Mouse (Mus musculus) forebrain, embryonic 13.5 days (tissue): Measurements from ENCODE around the gene Lamtor2. TPM values are rescaled to one million over a fixed set of nuclear protein-coding genes. Genes with fewer than 3 reads are reported as not detected.
A peak's percentile ranks its signal among the peaks of the same experiment; 100 is the strongest.

ENCODE experiments used
- ATAC-seq: fragments of 200-750 bp; cut with Nextera tagmentation; 2 replicates; pipeline ENCODE4 v1.8.0; 2017
- H3K27ac ChIP-seq: fragments of 300-500 bp; sonication (generic); 2 replicates; pipeline ENCODE4 v1.5.1; 2015; ENCODE audit warnings: inconsistent platforms, mild to moderate bottlenecking, moderate library complexity
- H3K27me3 ChIP-seq: fragments of 300-500 bp; sonication (generic); 2 replicates; pipeline ENCODE4 v1.6.1; 2015; ENCODE audit warnings: mild to moderate bottlenecking, inconsistent platforms
- H3K36me3 ChIP-seq: fragments of 300-500 bp; sonication (generic); 2 replicates; pipeline ENCODE4 v1.6.1; 2015; ENCODE audit warnings: mild to moderate bottlenecking, inconsistent platforms; ENCODE audit not compliant: poor library complexity, severe bottlenecking
- H3K4me1 ChIP-seq: fragments of 300-500 bp; sonication (generic); 2 replicates; pipeline ENCODE4 v1.6.1; 2015; ENCODE audit warnings: inconsistent platforms
- H3K4me2 ChIP-seq: fragments of 300-500 bp; sonication (generic); 2 replicates; pipeline ENCODE4 v1.6.1; 2015; ENCODE audit warnings: inconsistent platforms, mild to moderate bottlenecking, moderate library complexity
- H3K4me3 ChIP-seq: fragments of 300-500 bp; sonication (generic); 2 replicates; pipeline ENCODE4 v1.5.1; 2015; ENCODE audit warnings: mild to moderate bottlenecking, inconsistent platforms
- H3K9ac ChIP-seq: fragments of 300-500 bp; sonication (generic); 2 replicates; pipeline ENCODE4 v1.6.1; 2015; ENCODE audit warnings: mild to moderate bottlenecking, inconsistent platforms
- H3K9me3 ChIP-seq: fragments of 300-500 bp; sonication (generic); replicated peaks from 2 replicates; pipeline ENCODE4 v1.6.1; 2016; ENCODE audit warnings: inconsistent platforms
- WGBS: fragments of 180-500 bp; shearing (Covaris S2); methylation state at CpG from one replicate; pipeline ENCODE4 v1.1.7; 2015; 5-methylcytosine and 5-hydroxymethylcytosine counted together
- polyA plus RNA-seq: library from polyadenylated mRNA; unstranded; fragments of >200 nt; fragmentation: Nextera tagmentation; extraction: Ambion mirVana; gene quantifications from 2 replicates; pipeline ENCODE4 v1.2.1, GENCODE M21; 2015

The Lamtor2 gene
- polyA plus RNA-seq, 1 experiment from 2014 or later: 170 TPM

DNA sequence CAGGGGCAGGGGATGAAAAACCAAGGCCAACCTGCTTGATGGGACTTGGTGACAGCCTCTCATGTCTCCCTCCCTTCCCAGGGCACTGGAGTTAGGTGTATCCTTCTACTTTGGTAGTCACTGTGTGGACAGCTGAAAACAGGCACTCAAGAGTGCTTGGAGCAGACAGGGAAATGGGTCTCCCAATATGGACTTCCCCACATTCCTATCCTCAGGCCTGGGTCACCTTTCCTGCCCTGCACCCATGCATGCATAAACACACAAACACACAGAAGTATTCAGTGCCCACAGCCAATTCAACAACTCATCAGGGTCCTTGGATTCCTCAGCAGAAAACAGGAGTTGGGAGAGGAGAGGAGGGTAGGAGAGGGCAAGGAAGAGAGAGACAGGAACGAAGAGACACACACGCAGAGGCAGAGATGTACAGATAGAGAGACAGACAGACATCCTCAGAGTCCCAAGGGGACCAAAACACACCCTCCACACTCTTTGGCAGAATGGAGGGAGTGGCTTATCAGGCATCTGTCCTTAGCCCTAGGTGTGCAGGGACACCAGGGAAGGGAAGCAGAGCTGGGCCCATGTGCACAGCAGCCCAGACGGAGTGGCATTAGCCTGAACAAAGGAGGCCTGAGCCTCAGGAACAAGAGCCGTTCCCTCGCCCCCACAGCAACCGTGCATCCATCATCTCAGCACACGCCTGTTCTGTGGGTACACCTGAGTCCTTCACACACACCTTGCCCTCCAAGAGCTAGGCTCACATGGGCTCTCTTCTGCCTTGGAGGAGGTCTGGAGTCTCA, 23.5 kb downstream of the Lamtor2 start:
- Histone ChIP-seq H3K36me3 (peaks cover 13% of the 10 kb centered on the region), H3K4me2 (peak overlapping the region; percentile 99), H3K9me3 (no peaks in the 10 kb centered on the region), H3K27ac (peak overlapping the region; percentile 99), H3K4me3 (peak overlapping the region; percentile 97), H3K9ac (peak overlapping the region; percentile 100), H3K27me3 (no peaks in the 10 kb centered on the region), H3K4me1 (peaks cover 59% of the 10 kb centered on the region)
- no peak for ATAC-seq
- WGBS: 32% methylated on average over 6 of the region's 7 CpGs

DNA sequence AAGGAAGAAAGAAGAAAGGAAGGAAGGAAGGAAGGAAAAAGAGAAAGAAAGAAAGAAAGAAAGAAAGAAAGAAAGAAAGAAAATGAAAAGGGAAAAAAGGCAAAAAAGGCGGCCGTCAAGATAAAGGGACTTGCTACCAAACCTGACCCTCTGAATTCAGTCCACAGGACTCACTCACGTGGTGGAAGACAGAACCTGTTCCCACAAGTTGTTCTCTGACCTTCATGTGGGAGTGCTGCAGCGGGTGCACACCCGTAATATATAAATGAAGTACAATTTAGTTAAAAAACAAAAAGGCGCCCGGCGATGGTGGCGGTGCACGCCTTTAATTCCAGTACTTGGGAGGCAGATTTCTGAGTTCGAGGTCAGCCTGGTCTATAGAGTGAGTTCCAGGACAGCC, 24.2 kb downstream of the Lamtor2 start:
- Histone ChIP-seq H3K27ac (peak overlapping the region; percentile 99; the same call in 1 of the 2 replicates), H3K9ac (peak overlapping the region; percentile 100; the same call in 1 of the 2 replicates), H3K4me3 (no peak overlapping the region), H3K36me3 (peaks cover 18% of the 10 kb centered on the region), H3K4me1 (peaks cover 60% of the 10 kb centered on the region), H3K27me3 (no peaks in the 10 kb centered on the region), H3K4me2 (peak overlapping the region; percentile 99), H3K9me3 (no peaks in the 10 kb centered on the region)
- 81% methylated on average over 11 of the region's 11 CpGs for WGBS
- no peak for ATAC-seq

DNA sequence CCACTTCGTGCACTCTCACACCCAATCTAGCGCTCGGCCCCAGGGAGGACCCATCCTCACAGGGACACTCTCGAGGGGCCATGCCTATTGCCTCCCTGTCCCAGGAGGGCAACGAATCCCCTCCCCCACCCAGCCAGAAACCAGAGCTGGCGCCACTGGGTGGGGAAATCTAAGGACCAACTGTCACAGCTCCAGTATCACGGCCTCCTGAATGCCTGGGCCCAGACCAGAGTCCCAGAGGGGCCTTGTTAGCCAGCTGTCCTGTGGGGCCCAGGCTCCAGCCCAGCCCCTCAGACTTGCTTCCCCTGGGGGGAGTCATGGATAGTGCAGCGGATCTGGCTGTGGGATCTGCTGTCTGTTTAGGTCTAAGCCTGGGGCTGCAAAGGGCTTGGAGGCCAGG, 25.3 kb downstream of the Lamtor2 start:
- peak overlapping the region; percentile 62 for H3K9ac ChIP-seq
- ATAC-seq: no peak
- peaks cover 61% of the 10 kb centered on the region for H3K4me1 ChIP-seq
- H3K4me2 ChIP-seq: peak overlapping the region; percentile 99
- H3K27me3 ChIP-seq: no peaks in the 10 kb centered on the region
- 28% methylated on average over 8 of the region's 8 CpGs for WGBS
- H3K36me3 ChIP-seq: peaks cover 29% of the 10 kb centered on the region
- peak overlapping the region; percentile 78 for H3K27ac ChIP-seq
- H3K4me3 ChIP-seq: peak overlapping the region; percentile 20
- H3K9me3 ChIP-seq: no peaks in the 10 kb centered on the region

DNA sequence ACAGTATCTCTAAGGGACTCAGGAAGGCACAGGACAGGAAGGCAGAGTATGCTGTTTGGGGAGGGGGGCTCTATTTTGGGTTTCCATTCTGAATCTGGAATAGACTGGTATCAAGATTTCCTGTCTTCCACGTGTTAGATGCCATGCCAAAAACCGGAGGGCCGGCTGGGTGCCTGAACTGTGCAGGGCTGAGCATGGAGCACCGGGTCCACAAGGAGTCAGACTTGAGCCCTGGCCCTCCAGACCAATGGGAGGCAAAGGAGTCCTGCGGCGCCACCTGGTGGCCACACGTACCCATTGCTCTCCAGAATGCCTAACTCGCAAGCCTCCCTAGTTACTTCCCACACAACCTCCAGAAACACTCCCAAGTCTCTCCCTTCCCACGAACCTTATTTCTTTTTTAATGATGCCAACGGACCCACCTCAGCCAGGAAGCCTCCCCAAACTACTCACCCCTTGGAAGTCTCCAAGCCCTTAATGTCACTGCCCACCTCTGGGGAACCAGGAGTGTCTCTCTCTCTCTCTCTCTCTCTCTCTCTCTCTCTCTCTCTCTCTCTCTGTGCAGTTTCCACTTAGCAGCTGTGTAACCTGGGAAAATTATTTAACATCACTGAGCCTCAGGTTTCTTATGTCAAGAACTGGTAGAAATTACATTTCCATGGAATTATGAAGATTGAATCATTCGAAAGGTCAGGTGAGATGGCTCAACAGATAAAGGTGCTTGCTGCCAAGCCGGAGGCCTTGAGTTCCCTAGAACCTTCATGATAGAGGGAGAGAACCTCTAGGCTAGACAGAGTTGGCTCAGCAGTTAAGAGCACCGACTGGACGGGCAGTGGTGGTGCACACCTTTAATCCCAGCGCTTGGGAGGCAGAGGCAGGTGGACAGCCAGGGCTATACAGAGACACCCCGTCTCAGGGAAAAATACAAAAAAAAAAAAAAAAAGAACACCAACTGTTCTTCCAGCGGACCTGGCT, 26.4 kb downstream of the Lamtor2 start:
- Histone ChIP-seq H3K9me3 (no peaks in the 10 kb centered on the region), H3K9ac (peak overlapping the region; percentile 55), H3K4me3 (peak overlapping the region; percentile 7; the same call in 1 of the 2 replicates), H3K27ac (peak overlapping the region; percentile 59), H3K27me3 (no peaks in the 10 kb centered on the region), H3K4me1 (peaks cover 61% of the 10 kb centered on the region), H3K4me2 (peak overlapping the region; percentile 44), H3K36me3 (peaks cover 29% of the 10 kb centered on the region)
- WGBS: 34% methylated on average over 17 of the region's 17 CpGs
- peak; percentile 67 for ATAC-seq

DNA sequence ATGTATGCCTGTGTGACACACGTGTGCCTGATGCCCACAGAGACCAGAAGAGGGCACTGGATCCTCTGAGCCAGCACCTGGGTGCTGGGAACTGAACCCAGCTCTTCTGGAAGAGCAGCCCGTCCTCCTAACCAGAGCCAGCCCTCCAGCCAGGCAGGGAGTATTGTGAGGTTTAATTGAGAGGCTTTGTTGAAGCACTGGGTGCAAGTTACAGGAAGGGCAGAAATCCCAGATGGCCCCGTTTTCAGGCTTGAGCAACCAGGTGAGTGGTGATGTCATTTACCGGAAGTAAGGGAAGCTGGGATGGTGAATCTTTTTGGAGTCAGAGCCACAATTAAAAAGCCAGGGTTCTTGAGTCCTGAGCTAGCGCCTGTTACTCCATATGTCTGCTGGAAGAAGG, 27.9 kb downstream of the Lamtor2 start:
- H3K27ac ChIP-seq: no peak overlapping the region
- WGBS: 85% methylated on average over 5 of the region's 5 CpGs
- H3K4me1 ChIP-seq: peaks cover 54% of the 10 kb centered on the region
- H3K4me2 ChIP-seq: no peak overlapping the region
- H3K9ac ChIP-seq: no peak overlapping the region
- no peaks in the 10 kb centered on the region for H3K27me3 ChIP-seq
- H3K9me3 ChIP-seq: no peaks in the 10 kb centered on the region
- ATAC-seq: no peak
- peaks cover 29% of the 10 kb centered on the region for H3K36me3 ChIP-seq
- H3K4me3 ChIP-seq: no peak overlapping the region

DNA sequence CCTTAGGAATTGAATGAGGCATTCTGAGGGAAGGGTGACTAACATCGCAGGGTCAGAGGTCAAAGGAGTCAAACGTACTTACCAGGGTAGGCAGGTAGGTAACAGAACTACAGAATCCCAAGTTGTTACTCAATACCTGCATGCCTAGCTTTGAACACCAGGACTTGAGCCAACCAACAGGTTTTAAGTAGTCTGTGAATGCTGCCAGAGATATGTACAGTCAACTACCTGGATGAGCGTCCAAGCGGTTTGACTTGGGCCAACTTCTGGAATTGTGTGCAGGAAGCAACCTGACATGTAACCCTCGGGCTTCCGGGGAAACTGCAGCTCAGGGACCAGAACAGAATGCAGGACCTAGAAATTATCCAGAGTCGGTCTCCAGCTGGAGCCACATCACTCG, 29.8 kb downstream of the Lamtor2 start:
- H3K36me3 ChIP-seq: peaks cover 29% of the 10 kb centered on the region
- 90% methylated on average over 8 of the region's 8 CpGs for WGBS
- no peak overlapping the region for H3K27ac ChIP-seq
- no peak for ATAC-seq
- peaks cover 34% of the 10 kb centered on the region for H3K4me1 ChIP-seq
- H3K9me3 ChIP-seq: no peaks in the 10 kb centered on the region
- H3K4me3 ChIP-seq: no peak overlapping the region
- H3K4me2 ChIP-seq: no peak overlapping the region
- no peak overlapping the region for H3K9ac ChIP-seq
- no peaks in the 10 kb centered on the region for H3K27me3 ChIP-seq

DNA sequence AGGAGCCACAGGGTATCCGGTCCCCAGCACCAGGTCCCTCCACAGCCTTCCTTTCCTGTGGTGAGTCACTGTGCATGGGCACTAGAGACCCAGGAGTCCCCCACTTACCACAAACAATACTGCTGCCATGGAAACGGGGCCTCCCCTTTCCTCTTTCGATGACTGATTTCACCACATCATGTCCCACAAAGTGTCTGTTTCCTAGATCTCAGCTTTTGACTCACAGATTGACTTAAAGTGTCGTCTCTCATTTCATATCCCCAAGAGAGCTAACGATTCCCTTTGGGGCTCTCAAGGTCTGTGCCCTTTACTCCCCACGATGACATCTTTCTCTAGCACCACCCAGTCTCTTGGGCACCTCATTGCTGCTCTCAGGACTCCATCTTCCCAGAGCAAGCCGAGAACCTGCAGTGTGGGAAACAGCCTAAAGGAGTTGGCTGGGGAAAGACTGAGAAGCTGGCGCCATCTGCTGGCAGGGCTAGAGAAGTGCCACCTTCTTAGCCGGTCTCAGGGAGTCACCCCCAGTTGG, 31.0 kb downstream of the Lamtor2 start:
- ATAC-seq: peak; percentile 39; the same call in 1 of the 2 replicates
- H3K36me3 ChIP-seq: peaks cover 29% of the 10 kb centered on the region
- no peak overlapping the region for H3K9ac ChIP-seq
- no peaks in the 10 kb centered on the region for H3K27me3 ChIP-seq
- peaks cover 22% of the 10 kb centered on the region for H3K4me1 ChIP-seq
- H3K27ac ChIP-seq: no peak overlapping the region
- H3K4me3 ChIP-seq: no peak overlapping the region
- no peaks in the 10 kb centered on the region for H3K9me3 ChIP-seq
- no peak overlapping the region for H3K4me2 ChIP-seq
- WGBS: 37% methylated on average over 9 of the region's 9 CpGs

DNA sequence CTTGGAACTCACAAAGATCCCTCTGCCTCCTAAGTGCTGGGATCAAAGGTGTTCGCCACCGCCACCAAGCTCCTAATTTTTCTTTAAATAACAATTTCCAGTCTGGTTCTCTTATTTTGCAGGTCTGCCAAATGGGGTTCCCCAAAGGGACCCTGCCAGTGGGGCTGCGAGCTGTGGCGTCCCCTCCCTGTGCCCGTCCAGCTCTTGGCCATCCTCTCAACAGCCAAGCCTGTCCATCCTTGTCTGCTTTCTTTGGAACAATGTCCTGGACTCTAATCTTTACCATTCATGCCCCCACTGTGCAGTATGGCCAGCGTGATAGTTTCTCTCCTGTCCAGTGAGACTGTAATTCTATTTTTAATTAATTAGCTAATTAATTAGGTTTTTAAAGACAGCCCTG, 31.7 kb downstream of the Lamtor2 start:
- H3K4me3 ChIP-seq: no peak overlapping the region
- no peaks in the 10 kb centered on the region for H3K27me3 ChIP-seq
- H3K27ac ChIP-seq: no peak overlapping the region
- no peak overlapping the region for H3K9ac ChIP-seq
- no peak overlapping the region for H3K4me2 ChIP-seq
- H3K36me3 ChIP-seq: peaks cover 29% of the 10 kb centered on the region
- peaks cover 15% of the 10 kb centered on the region for H3K4me1 ChIP-seq
- no peaks in the 10 kb centered on the region for H3K9me3 ChIP-seq
- no peak for ATAC-seq
- 89% methylated on average over 6 of the region's 6 CpGs for WGBS

DNA sequence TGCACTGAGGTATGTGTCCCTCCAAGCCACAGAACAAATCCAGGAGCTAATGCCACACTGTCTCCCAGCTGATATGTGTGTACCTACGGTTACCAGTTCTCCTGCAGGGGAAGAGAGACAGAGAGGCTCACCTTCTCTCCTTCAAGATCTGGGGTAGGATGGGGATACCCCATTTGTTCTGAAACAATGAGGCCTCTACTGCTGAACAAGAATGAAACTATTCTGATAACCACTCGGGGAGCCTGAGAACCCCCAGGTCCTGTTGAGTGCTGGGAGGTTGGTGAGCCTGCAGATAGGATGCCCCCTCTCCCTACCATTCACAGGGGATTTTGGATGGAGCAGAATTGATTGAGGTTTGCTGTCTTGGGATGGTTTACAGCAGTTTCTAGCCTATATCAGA, 32.8 kb downstream of the Lamtor2 start:
- Histone ChIP-seq H3K4me2 (no peak overlapping the region), H3K27ac (no peak overlapping the region), H3K4me1 (0 out of 2 replicates have a peak, but pooled peaks cover 9% of the 10 kb centered on the region), H3K9ac (no peak overlapping the region), H3K36me3 (peaks cover 26% of the 10 kb centered on the region), H3K9me3 (no peaks in the 10 kb centered on the region), H3K27me3 (no peaks in the 10 kb centered on the region), H3K4me3 (no peak overlapping the region)
- no peak for ATAC-seq
- 84% methylated on average over 2 of the region's 2 CpGs for WGBS

DNA sequence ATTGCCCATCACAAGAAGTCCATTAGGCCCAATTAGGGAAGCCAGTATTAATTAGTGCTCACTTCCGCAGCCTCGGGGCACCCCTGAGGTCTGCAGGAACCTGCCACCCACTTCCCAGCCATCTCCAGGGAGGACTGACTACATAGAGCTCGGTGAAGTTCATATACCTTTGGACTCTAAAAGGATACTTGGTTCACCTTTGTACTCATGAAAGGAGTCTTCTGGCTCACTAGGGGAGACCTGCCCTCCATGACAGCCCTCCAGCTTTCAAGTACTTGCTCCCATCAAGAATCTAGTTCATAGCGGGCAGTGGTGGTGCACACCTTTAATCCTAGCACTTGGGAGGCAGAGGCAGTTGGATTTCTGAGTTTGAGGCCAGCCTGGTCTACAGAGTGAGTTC, 34.5 kb downstream of the Lamtor2 start:
- H3K27me3 ChIP-seq: no peaks in the 10 kb centered on the region
- peaks cover 9% of the 10 kb centered on the region for H3K36me3 ChIP-seq
- H3K4me3 ChIP-seq: no peak overlapping the region
- H3K9ac ChIP-seq: no peak overlapping the region
- no peaks in the 10 kb centered on the region for H3K9me3 ChIP-seq
- WGBS: 77% methylated on average over 4 of the region's 4 CpGs
- H3K4me2 ChIP-seq: no peak overlapping the region
- no peak for ATAC-seq
- H3K27ac ChIP-seq: no peak overlapping the region
- 0 out of 2 replicates have a peak, but pooled peaks cover 4% of the 10 kb centered on the region for H3K4me1 ChIP-seq

DNA sequence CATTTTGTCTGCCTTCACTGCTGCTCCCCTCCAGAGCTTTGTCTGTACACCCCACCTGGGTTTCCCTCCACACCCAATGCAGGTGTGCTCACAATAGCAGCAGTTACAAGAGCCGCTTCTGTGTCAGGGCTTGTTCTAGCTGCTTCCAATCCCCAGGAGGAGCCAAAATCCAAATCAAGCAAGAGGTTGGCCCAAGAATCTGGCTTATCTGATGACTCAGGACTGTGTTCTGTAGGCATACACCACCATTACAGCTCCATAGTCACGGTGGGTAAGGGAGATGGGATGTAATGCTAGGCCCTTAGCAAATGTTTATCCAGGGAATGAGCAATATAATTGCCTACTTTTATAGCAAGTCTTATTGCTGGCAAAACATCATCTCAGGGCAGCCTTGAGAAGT, 36.5 kb downstream of the Lamtor2 start:
- H3K27ac ChIP-seq: no peak overlapping the region
- no peak overlapping the region for H3K4me2 ChIP-seq
- no peaks in the 10 kb centered on the region for H3K9me3 ChIP-seq
- peaks cover 23% of the 10 kb centered on the region for H3K4me1 ChIP-seq
- no peaks in the 10 kb centered on the region for H3K36me3 ChIP-seq
- no peak for ATAC-seq
- whole genome bisulfite sequencing: 85% methylated on average over 2 of the region's 2 CpGs
- no peak overlapping the region for H3K4me3 ChIP-seq
- H3K9ac ChIP-seq: no peak overlapping the region
- no peaks in the 10 kb centered on the region for H3K27me3 ChIP-seq

DNA sequence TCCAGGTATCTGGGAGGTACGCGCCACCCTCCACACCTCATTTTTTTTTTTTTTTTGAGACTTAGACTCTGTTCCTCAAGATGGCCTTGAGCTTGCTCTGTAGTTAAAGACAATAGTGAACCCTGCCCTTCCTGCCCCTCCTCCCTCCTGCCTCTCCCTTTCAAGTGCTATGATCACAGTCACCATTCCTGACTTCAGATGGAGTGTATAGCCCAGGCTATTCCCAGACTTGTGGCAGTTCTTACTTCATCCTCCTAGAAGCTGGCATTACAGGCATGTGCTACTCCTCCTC, 37.8 kb downstream of the Lamtor2 start:
- Histone ChIP-seq H3K27me3 (no peaks in the 10 kb centered on the region), H3K9ac (no peak overlapping the region), H3K4me3 (no peak overlapping the region), H3K4me2 (no peak overlapping the region), H3K4me1 (peaks cover 32% of the 10 kb centered on the region), H3K36me3 (no peaks in the 10 kb centered on the region), H3K9me3 (no peaks in the 10 kb centered on the region), H3K27ac (no peak overlapping the region)
- 100% methylated on average over 2 of the region's 2 CpGs for WGBS
- no peak for ATAC-seq
